Mouse (Mus musculus) CD4-positive, CD25-positive, alpha-beta regulatory T cell, adult 9 weeks (primary cell): ENCODE data around the gene Gm13889. TPM values are rescaled to one million over a fixed set of nuclear protein-coding genes. Genes with fewer than 3 reads are reported as not detected.

Experiments
- polyA plus RNA-seq: library from polyadenylated mRNA; unstranded; fragments of 100-300 nt; shearing (Covaris generic); gene quantifications from one replicate; pipeline ENCODE4 v1.2.1, GENCODE M21; 2017

The Gm13889 gene
- not detected for polyA plus RNA-seq

DNA sequence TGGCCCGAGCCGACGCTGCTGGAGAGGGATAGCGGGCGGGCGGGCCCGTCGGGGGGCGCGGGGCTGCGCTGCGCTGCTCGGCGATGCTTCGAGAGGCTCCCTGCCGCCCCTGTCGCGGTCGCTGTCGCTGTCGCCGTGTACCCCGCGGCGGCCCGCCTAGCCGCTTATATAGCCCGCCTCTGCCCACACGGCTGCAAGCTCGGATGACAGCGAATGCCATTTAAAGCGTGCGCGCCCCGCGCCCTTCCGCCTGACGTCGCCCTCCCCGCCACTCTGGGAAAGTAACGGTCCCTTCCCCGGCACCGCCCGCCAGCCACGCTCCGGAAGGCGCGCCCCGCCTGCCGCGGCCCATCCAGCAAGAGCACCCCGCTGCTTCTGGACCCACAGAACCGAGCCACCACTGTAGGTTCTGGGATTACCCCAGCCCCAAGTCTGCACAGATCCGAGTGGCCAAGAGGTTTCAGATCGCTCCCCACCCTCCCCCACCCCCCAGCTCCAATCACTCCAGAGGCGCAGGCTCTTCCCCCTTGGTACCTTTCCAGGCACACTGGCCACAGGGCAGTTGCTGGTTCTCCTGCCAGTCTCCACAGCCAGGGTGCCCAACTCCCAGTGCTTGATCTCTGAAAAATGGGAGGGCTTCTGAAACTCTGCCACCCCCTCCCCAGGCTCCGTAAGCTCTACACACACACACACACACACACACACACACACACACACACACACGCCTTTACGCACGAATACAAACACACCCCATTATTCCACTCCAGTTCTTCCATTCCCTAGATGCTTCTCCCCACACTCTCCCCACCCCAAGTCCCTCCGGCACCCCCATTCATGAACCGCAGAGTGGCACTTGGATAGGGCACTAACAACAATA lies at the start of gene Gm13889:
Gene Gm13889 (minus strand): TSS at position 294 of the 877 bp plus-strand sequence.

GRCm38 (mm10) chr2:93996254-93996653 lies 39.3 kb upstream of the Gm13889 start, which contains the start of gene Gm27027:
TSS of gene Gm27027 (minus strand) at chr2:93996354.

Other genes starting within 250 kb of the Gm13889 start
- 24.0 TPM for gene Ext2, start 134.6 kb downstream of the Gm13889 start, polyA plus RNA-seq
- gene Accs, start 107.3 kb downstream of the Gm13889 start, polyA plus RNA-seq: 14.7 TPM
- gene Accsl, start 88.0 kb downstream of the Gm13889 start, polyA plus RNA-seq: not detected
- not detected for gene Gm27027, start 39.2 kb upstream of the Gm13889 start, polyA plus RNA-seq
- gene Alkbh3, start 53.6 kb upstream of the Gm13889 start, polyA plus RNA-seq: 90.9 TPM
- 66.2 TPM for gene Hsd17b12, start 200.8 kb upstream of the Gm13889 start, polyA plus RNA-seq